Mouse (Mus musculus): ENCODE data around the gene Abca7. TPM values are rescaled to one million over a fixed set of nuclear protein-coding genes. Genes with fewer than 3 reads are reported as not detected.
"Not testable (repeated sequence)": the region's sequence is repeated elsewhere in the genome, so short reads cannot be mapped to it uniquely, and the experiment has no call there.

Gene Abca7
- total RNA-seq (2021), result 1 to 10 TPM; 6.9 to 8.1 TPM

GRCm38 (mm10) chr10:79996272-79997033, at the start of gene Abca7:
TSS of gene Abca7 (plus strand) at chr10:79996494.
- peak; percentile 99 for DNase-seq

- no peak for DNase-seq
These were observed 49.5 kb upstream of the Abca7 start for GRCm38 (mm10) chr10:79946752-79947322.

GRCm38 (mm10) chr10:79947502-79947901, 48.8 kb upstream of the Abca7 start:
- no peak for DNase-seq

DNA sequence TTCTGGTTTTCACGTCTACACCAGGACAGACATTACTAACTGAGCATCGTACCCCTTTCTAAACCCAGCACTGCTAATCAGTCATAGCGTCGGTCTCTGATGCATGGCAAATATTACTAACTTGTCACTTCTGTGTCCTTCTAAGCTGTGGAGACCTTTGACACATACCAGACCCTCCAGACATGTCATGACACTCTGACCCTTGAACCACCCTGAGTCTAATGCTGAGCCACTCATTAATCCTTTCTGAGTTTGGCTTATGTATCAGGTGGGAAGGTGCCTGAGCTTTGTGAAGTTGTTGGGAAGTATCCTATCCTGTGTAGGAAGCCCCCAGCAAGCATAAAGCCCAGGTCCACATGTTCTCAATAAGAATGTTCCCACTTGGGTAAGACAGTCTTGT, 46.4 kb upstream of the Abca7 start:
- DNase-seq, result no peak

DNA sequence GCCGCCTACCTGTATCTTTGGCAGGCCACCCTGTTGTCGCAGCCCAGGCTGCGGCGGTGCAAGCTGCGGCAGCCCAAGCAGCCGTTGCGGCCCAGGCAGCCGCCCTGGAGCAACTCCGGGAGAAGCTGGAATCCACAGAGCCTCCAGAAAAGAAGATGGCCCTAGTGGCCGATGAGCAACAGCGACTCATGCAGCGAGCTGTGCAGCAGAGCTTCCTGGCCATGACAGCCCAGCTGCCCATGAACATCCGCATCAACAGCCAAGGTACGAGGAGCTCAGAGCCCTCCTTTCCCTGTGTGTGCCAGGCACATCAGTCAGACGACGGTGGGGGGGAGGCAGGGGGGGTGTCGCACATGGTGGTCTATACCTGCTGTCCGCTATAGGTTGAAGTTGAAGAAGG, 45.6 kb upstream of the Abca7 start:
- DNase-seq, result no peak

- DNase-seq, result peak; percentile 47
These were observed 42.3 kb upstream of the Abca7 start for GRCm38 (mm10) chr10:79953946-79954345.

GRCm38 (mm10) chr10:79955691-79956090, 40.6 kb upstream of the Abca7 start:
- DNase-seq, result no peak

DNA sequence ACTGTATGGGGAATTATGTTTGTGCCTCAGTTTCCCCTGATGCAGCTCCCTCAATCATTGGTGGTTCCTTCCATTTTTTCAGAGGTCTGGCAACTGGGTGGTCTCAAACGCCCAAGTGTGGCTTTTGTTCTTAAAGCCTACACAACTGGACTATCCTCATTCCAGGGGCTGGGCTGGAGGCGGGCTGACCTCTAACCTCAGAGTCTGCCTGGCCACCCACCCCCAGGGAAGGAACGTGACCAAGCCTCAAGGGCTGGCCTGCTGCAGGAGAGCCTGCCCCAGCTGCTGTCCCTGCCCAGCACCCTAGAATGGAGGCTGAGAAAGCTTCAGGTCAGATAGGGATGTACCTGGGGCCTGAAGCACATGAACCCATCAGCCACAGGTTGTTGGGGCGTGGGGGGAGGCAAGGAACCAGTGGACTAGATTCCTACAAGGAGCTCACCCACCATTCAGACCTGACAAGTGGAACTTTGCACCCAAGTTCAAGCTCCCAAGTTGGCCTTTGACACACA, 39.6 kb upstream of the Abca7 start:
- DNase-seq, result no peak

DNA sequence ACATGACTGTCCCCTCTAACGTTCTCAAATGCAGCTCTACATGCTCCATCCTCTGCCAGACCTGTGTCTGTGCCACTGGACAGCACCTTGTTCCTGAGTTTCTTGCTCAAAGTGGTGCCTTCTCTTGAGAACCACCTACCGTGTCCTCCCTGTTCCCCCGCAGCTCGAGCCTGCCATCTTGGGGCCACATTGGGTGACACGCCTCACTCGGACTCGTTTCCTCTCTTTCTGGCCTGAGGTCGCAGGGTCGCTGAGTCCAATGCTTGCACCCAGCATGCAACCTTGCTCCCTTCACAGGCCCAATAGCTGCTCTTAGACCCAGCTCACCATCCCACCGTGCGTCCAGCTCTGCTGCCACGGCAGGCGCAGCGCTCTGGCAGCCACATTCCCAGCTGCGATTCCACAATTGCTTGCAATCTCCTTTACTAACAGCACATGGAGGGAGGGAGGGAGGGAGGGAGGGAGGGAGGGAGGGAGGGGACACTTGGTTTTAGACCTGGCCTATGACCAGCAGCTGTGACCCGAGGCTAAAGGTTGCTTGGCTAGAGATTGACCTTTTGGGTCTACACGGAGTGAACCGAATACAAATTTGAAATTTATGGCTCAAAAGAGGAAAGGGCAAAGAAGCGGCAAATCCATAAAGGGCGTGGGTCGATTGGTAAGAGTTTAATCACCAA, 38.0 kb upstream of the Abca7 start:
- peak; percentile 89 for DNase-seq

DNA sequence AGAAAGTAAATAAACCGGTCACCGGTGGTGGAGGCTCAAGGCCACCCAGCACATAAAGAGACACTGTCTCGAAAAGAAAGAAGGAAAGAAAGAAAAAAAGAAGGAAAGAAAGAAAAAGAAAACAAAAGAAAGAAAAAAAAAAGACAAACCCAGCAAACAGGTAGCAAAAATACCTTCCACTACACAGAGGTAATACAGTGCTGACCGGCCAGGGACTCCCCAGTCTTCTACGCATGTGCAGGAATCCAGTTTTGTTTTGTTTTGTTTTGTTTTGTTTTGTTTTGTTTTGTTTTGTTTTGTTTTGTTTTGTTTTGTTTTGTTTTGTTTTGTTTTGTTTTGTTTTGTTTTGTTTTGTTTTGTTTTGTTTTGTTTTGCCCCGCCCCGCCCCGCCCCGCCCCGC, 36.9 kb upstream of the Abca7 start:
- DNase-seq, result not testable (repeated sequence)

GRCm38 (mm10) chr10:79959847-79960601, 36.3 kb upstream of the Abca7 start, which contains the start of gene Wdr18:
TSS of gene Wdr18 (plus strand) at chr10:79960152.
- peak; percentile 100 for DNase-seq

DNA sequence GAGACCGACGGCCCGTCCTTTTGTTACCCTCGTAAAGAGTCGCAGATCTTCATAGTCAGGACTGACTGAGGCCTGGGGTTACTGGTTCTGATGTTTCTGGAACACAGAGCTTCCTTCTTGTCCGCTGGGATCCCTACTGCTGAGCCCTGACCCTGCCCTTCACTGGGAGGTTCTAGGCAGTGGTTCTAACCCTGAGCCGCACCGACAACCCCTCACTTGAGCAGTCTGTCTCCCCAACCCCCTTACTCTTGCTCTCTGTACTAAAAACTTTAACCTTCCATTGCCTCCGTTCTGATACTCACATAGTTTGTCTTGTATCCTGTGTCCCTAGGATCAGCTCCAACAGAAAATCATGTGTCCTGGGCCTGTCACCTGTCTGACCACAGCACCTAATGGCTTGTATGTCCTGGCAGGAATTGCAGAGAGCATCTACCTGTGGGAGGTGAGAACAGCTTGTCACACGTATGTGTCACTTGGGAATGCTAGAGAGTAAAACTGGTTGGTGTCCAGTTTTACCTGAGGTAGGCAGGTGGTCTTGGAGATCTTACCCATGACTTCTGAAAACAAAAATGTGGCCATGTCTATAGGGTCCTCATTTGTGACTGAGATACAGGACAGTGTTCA, 35.5 kb upstream of the Abca7 start:
- no peak for DNase-seq

GRCm38 (mm10) chr10:79964727-79965126, 31.6 kb upstream of the Abca7 start:
- DNase-seq, result no peak

- DNase-seq, result no peak
These were observed 31.0 kb upstream of the Abca7 start for GRCm38 (mm10) chr10:79965325-79965724.

- no peak for DNase-seq
These were observed 29.4 kb upstream of the Abca7 start for GRCm38 (mm10) chr10:79966886-79967400.

DNA sequence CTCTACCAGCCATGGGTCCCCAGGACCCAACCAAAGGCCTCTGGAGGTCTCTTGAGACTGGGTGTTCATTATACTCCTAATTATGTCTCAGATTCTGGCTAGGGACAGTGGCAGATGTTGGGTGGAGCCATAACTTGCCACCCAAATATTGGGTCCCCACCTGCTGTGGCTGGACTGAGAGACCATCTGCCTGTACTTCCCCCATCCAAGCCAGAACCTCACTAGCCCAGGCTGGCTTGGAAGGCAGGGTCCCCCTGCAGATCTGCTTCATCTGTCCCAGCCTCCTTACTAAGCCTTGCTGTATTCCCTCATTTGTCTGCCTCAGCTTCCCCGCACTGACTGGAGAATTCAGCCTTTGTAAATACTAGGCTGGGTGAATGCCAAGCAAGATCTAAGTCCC, 28.1 kb upstream of the Abca7 start:
- no peak for DNase-seq

DNA sequence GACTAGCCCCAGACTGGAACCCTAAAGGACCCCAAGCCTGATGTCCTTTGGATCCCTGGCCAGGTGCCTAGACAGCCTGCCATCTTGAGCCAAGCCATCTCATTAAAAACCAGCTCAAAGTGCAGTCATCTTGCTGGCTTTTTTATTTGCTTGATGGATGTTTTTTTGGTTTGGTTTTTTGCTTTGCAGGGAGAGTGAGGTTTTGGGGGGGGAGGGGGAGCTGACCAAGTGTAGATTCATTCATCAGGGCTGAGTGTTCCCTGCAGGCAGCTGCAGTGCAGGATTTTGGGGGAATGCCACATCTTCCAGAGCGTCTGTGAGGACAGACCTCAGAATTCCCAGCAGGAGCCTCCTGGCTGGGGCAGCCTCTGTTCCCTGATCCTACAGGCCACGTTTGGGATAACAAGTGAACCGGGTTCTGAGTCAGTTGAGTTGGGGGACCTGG, 27.1 kb upstream of the Abca7 start:
- DNase-seq, result no peak

- DNase-seq, result no peak
These were observed 25.7 kb upstream of the Abca7 start, which contains the start of gene Grin3b for GRCm38 (mm10) chr10:79970415-79971182. TSS of gene Grin3b (plus strand) at chr10:79970715.

DNA sequence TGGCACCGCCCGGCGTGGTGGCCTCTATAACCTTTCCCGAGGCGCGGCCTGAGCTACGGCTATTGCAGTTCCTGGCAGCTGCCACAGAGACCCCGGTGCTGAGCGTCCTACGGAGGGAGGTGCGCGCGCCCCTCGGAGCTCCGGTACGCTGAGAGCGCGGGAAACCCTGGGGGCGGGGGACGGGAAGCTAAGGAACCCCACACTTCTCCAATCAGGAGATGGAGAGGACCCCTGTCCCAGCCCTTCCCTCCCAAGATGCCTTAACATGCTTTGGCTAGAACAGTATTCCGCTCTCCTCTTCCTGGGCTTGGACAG, 25.2 kb upstream of the Abca7 start:
- no peak for DNase-seq

DNA sequence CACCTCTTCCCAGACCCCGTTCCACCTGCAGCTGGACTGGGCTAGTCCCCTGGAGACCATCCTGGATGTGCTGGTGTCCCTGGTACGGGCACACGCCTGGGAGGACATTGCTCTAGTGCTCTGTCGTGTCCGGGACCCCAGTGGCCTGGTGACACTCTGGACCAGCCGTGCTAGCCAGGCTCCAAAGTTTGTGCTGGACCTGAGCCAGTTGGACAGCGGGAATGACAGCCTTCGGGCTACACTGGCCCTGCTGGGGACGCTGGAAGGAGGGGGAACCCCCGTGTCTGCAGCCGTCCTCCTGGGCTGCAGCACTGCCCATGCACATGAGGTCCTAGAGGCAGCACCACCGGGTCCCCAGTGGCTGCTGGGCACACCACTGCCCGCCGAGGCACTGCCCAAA, 23.5 kb upstream of the Abca7 start:
- peak; percentile 65 for DNase-seq

GRCm38 (mm10) chr10:79974087-79974486, 22.2 kb upstream of the Abca7 start:
- DNase-seq, result no peak

Data from heart, postnatal 4 days (tissue).